Mouse (Mus musculus) adrenal gland, postnatal 10 days (tissue): Measurements from ENCODE around the gene Stpg2. TPM values are rescaled to one million over a fixed set of nuclear protein-coding genes. Genes with fewer than 3 reads are reported as not detected.
A peak's percentile ranks its signal among the peaks of the same experiment; 100 is the strongest.
"Not testable (repeated sequence)": the region's sequence is repeated elsewhere in the genome, so short reads cannot be mapped to it uniquely, and the experiment has no call there.

ENCODE experiments used
- DNase-seq: peaks from one replicate; pipeline ENCODE4 v3.0.0; 2021; ENCODE audit warnings: mixed read lengths
- long read RNA-seq, 2 experiments: library from polyadenylated mRNA; stranded (forward); transcript quantifications; one replicate each; pipeline ENCODE4 v2.0.0; 2021
- total RNA-seq, 2 experiments: library from RNA; stranded (reverse); gene quantifications; 2 replicates each; pipeline ENCODE4 v1.2.3; 2021

Stpg2 gene
- under 1 TPM in 1 of 2 experiments, not detected in 1; 0.18 TPM for total RNA-seq
- long read RNA-seq, experiment 1: 0 reads
- long read RNA-seq, experiment 2: 0 reads

- peak; percentile 95 for DNase-seq
Measured at GRCm38 (mm10) chr3:139205444-139205998, at the start of gene Stpg2. Stpg2 (plus strand) TSS chr3:139205694.

- no peak for DNase-seq
Measured at GRCm38 (mm10) chr3:139162146-139162545, 43.3 kb upstream of the Stpg2 start.

- no peak for DNase-seq
Measured at GRCm38 (mm10) chr3:139162658-139163057, 42.8 kb upstream of the Stpg2 start.

- DNase-seq: no peak
Measured at GRCm38 (mm10) chr3:139168510-139169269, 36.8 kb upstream of the Stpg2 start.

- DNase-seq: no peak
Measured at GRCm38 (mm10) chr3:139169740-139170139, 35.8 kb upstream of the Stpg2 start.

- DNase-seq: no peak
Measured at GRCm38 (mm10) chr3:139176936-139177335, 28.6 kb upstream of the Stpg2 start.

GRCm38 (mm10) chr3:139191541-139191940 lies 14.0 kb upstream of the Stpg2 start:
- DNase-seq: no peak

- DNase-seq: no peak
Measured at GRCm38 (mm10) chr3:139193917-139194316, 11.6 kb upstream of the Stpg2 start.

- DNase-seq: no peak
Measured at GRCm38 (mm10) chr3:139198412-139198811, 7.1 kb upstream of the Stpg2 start.

- no peak for DNase-seq
Measured at GRCm38 (mm10) chr3:139200324-139200723, 5.2 kb upstream of the Stpg2 start.

- DNase-seq: no peak
Measured at GRCm38 (mm10) chr3:139216945-139217344, 11.5 kb downstream of the Stpg2 start.

GRCm38 (mm10) chr3:139225123-139225522 lies 19.6 kb downstream of the Stpg2 start:
- DNase-seq: no peak

- DNase-seq: peak; percentile 40
Measured at GRCm38 (mm10) chr3:139226811-139227210, 21.3 kb downstream of the Stpg2 start.

- no peak for DNase-seq
Measured at GRCm38 (mm10) chr3:139245219-139245618, 39.7 kb downstream of the Stpg2 start.

- DNase-seq: peak; percentile 21
Measured at GRCm38 (mm10) chr3:139246508-139246907, 41.0 kb downstream of the Stpg2 start.

GRCm38 (mm10) chr3:139262359-139262758 lies 56.9 kb downstream of the Stpg2 start:
- not testable (repeated sequence) for DNase-seq

- DNase-seq: no peak
Measured at GRCm38 (mm10) chr3:139297909-139298308, 92.4 kb downstream of the Stpg2 start.

- no peak for DNase-seq
Measured at GRCm38 (mm10) chr3:139308078-139308809, 102.8 kb downstream of the Stpg2 start.

- DNase-seq: no peak
Measured at GRCm38 (mm10) chr3:139311721-139312120, 106.2 kb downstream of the Stpg2 start.

- no peak for DNase-seq
Measured at GRCm38 (mm10) chr3:139380494-139380893, 175.0 kb downstream of the Stpg2 start.

GRCm38 (mm10) chr3:139397077-139397865 lies 191.8 kb downstream of the Stpg2 start:
- DNase-seq: no peak

- DNase-seq: no peak
Measured at GRCm38 (mm10) chr3:139404673-139405072, 199.2 kb downstream of the Stpg2 start.
